Mouse (Mus musculus) kidney, postnatal 36 days (tissue): ENCODE results near the gene Zzz3.

Experiments
- DNase-seq, 2 experiments: peaks; one replicate each; pipeline ENCODE4 v3.0.0; 2021 to 2022; ENCODE audit warnings: mixed read lengths in 2 of 2

Zzz3 gene

DNA sequence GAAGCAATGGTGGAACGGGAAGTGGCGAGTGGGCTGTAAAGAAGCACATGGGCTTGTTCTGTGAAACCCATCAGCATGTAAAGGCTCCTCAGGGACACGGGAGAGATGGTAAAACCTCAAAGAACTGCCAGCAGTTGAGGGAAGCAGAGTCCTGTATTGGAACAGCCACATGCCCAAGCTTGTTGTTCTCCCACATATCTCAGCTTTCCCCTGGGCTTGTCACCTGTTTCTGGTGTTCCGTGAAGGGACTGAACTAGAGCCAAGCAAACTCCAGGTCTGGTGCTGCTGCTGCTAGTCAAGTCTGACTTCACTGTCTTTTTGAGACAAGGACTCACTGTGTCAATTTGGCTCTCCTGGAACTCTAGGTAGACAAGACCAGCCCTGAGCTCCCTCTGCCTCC lies 72.0 kb downstream of the Zzz3 start:
- DNase-seq = no peak

GRCm38 (mm10) chr3:152468032-152468431 lies 72.8 kb downstream of the Zzz3 start:
- no peak for DNase-seq

GRCm38 (mm10) chr3:152468569-152469041 lies 73.3 kb downstream of the Zzz3 start:
- DNase-seq = no peak

GRCm38 (mm10) chr3:152469423-152470200 lies 74.3 kb downstream of the Zzz3 start:
- DNase-seq = no peak

DNA sequence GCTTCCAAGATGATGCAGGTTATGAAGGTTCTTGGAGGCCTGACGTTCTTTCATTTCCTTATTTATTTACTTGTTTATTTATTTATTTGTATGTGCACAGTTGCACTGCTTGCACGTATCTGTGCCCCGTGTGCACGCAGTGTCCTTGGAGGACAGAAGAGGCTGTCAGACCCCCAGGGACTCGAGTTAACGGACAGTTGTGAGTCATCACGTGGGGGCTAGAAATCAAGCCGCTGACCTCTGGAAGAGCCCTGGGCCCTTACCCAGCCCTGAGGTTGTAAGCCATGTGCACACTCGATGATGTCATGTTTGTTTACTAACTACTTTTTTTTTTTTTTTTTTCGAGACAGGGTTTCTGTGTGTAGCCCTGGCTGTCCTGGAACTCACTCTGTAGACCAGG lies 75.1 kb downstream of the Zzz3 start:
- no peak for DNase-seq

DNA sequence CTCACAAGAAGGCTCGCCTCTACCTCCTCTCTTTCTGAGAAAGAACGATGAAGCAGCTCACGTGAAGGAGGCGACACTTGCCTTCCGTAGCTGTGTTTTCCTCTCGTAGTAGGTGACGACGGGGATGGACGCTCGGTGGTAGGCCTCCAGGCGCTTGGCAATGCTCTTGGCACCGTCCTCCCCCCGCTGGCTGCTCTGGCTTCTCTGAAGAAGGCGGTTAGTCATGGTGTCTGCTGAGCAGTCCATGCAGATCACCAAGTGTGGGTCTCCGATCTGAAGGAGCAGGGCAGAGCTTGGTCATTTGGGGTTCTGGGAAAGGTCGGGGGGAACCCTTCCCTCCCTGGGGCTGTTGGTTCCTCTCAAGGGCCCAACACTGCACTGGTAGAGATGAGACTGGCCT lies 77.4 kb downstream of the Zzz3 start:
- DNase-seq = no peak

DNA sequence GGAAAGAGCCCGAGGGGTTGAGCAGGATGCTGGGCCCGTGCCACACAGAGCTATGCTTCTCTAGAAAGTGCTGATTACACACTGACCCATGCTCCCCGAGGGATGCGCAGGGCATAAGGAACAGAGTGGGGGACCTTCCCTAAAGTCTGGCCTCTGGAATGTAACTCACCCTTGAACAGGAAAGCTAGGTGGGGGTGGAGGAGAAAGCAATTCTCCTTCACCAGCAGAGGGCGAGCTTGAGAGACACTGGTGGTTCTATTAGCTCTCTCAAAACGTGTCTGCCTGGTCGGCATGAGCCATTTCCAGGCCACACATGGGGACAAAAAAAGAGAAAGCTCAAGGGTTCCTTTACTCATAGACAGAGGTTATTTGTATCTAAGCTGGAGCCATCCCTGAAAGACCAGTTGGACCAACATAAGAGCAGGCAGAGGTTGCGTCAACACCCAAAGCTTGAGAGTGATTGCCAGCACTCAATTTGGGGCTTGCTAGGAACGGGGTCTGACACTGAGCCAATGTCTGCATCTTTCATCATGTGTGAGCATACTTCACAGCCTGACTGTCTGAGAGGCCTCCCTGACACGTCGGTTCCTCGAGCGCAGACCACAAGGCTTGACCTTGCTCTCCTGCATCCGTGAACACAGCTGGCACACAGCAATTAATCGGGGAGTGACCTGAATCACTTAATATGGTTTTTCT lies 79.5 kb downstream of the Zzz3 start:
- peak; percentile 62 to 82 for DNase-seq

DNA sequence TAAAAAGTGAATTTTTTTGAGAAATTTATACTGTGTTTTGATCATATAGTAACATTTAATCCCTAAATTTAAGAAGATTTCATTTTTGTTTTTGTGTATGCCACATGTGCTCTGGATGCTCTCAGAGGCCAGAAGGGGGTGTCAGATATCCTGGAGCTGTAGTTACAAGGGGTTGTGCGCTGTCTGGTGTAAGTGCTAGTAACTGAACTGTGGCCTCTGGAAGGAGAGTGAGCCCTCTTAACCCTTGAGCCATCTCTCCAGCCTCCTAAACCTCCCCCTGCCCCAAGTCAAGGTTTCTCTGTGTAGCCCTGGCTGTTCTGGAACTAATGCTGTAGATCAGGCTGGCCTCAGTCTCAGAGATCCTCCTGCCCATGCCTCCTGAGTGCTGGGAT lies 80.0 kb downstream of the Zzz3 start:
- no peak for DNase-seq

DNA sequence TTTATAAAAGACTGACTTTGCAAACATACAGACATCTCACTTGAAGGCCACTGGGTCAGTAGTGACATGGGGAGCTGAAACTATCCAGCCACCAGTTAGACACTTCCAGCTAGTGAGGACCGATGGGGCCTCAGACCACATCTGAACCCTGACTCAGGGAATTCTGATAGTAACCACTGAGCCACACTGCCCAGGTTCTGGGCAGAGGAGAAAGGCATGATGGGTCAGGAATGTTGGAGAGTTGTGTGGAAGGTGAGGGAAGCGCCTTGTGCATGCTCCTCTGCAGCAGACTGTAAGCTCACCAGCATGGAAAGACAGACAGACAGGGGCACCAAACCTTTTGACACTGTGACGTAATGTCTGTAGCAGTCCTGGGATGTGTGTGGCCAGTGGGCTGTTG lies 80.6 kb downstream of the Zzz3 start:
- DNase-seq = no peak

- DNase-seq = peak; percentile 82 to 86
Measured at GRCm38 (mm10) chr3:152477796-152478527, 82.7 kb downstream of the Zzz3 start.

DNA sequence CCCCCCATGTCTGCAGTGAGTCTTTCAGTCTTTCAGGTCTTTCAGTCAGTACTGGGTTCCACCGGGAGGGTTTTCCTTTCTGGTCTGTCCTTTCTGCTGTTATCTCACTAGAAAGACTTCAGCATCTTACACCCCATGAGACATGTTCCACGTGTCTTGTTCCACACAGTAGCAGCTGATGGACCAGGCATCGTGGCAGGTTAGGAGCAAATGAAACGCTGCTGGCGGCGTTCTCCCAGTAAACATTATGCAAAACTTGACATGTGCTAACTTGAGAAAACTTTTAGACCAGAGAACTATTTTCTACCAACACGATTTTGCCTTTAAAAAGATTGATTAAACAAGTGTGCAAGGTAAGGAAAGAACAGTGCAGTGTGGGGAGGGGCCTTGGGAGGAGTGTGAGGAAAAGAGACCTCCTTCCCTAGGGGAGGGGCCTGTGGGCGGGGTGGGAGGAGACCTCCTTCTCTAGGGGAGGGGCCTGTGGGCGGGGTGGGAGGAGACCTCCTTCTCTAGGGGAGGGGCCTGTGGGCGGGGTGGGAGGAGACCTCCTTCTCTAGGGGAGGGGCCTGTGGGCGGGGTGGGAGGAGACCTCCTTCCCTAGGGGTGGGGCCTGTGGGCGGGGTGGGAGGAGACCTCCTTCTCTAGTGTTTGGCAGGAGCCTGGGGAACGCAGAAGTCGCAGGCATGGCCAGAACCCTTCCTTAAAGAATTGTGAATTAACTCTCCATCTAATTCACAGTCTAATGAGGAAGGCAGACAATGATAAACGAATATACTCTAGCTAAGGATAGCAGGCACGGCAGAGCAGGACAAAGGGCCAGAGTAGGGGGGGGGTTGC lies 83.5 kb downstream of the Zzz3 start:
- peak; percentile 52 to 71 for DNase-seq

DNA sequence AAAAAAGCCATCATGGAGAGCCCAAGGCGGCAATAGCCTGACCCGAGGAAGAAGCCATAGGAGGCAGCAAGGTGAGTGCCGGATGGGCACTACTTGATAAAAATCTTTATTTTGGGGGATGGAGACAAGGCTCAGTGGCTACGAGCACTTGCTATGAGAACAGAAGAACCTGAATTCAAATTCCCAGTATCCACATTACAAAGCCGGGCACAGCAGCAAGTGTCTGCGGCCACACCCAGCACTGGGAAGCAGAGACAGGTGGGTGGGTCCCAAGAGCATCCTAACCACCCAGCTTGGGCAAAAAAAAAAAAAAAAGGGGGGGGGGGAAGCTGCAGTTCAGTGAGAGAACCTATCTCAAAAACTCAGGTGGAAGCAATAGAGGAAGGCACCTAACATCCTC lies 85.1 kb downstream of the Zzz3 start:
- DNase-seq = no peak

GRCm38 (mm10) chr3:152482182-152482581 lies 86.9 kb downstream of the Zzz3 start:
- no peak for DNase-seq

GRCm38 (mm10) chr3:152483800-152484199 lies 88.5 kb downstream of the Zzz3 start:
- DNase-seq = no peak

GRCm38 (mm10) chr3:152484206-152484605 lies 88.9 kb downstream of the Zzz3 start:
- no peak for DNase-seq

DNA sequence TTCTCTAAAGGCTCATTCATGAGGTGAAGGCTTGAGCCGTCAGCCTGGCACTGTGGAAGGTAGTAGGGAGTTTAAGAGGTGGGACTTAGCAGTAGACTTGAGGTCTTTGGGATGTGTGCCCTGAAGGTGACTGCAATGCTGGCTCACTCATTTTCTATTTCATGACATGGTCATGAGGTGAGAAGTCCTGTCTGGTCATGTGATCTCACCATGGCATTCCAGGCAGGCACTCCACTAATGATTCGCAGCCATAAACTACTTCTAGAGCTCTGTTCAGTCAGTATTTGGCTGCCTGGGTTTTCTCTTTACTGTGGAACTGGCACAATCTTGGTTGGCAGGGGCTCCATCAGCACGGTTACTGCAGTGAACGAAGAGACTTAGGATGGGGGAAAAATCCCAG lies 93.7 kb downstream of the Zzz3 start:
- no peak for DNase-seq

DNA sequence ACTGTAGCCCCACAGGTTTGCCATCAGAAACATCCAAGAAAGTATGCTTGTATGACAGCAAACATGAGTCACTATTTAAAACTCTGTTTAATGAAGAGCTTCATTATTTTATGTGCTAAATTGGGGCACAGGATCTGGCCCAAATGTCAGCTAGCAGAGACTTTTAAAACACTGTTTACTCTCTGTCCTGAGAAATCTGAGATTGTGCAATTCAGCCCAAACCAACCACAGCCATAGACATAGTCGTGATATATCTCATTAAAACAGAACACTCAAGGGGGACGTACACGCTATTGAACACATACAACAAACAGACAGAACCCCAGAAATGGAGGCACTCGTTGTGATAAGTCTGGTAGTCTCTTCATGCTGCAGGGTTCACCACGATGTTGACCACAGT lies 95.2 kb downstream of the Zzz3 start:
- no peak for DNase-seq

DNA sequence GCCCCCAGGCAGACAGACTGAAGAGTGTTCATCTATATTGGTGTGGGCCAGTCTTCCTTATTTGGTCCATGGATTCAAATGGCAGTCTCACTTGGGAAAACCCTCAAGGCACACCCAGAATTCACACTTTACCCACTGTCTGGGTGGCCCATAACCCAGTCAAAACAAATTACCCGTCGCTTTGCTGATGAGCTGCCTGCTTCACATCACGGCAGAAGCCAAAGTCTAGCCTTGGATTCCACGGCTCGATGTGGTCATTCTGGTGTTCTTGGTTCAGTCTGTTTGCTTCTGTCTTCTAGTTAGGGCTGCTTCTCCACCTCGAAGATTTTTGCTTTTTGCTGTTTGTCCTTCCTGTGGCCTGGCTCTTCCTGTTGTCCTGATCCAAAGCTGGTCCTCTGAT lies 97.0 kb downstream of the Zzz3 start:
- no peak for DNase-seq

DNA sequence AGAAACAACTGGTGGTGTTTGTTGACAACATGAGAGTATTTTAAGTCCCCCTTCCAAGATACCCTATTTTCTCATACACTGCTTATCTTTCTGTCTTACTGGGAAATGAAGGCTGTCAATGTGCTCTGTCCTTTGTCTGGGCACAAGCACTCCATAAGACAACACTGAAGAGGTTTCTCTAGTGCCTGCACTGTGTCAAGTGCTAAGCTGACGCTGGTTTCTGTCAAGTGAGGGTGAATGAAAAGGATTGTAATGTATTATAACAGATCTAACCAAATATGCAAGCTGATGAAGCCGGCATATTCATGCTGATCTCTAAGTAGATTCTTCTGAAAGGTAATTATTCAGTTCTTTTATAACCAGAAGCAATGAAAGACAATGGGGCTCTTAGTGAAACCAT lies 98.5 kb downstream of the Zzz3 start:
- no peak for DNase-seq

DNA sequence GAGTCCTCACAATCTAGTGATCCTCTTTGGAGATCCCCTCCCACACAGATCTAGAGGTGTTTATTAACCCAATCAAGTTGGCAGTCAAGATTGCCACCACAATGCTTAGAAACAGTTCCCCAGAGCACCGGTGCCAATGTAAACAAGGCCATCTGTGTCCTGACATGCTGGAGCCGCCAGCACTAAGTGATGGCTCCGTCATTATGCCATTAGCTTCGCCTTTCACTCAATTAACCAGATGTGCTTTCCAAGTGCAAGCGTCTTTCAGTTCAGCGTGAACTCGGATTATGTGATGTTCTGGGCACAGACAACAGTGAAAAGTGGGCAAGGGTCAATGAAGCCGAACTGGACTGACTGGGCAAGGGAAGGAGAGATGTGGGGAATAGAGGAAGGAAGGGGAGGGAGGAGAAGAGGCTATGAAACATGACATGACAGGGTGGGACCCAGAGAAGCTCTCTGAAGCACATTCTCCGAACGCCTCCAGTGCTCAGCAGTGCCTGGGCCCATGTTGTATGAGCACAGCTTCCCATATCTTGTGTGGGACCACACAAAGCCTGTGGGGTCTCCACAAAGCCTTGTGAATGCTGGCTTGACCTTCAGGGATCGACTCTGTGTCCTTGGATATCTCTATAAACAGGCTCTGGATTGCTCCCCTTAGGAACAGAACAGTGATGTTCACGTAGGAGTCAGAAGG lies 99.5 kb downstream of the Zzz3 start:
- DNase-seq = no peak

DNA sequence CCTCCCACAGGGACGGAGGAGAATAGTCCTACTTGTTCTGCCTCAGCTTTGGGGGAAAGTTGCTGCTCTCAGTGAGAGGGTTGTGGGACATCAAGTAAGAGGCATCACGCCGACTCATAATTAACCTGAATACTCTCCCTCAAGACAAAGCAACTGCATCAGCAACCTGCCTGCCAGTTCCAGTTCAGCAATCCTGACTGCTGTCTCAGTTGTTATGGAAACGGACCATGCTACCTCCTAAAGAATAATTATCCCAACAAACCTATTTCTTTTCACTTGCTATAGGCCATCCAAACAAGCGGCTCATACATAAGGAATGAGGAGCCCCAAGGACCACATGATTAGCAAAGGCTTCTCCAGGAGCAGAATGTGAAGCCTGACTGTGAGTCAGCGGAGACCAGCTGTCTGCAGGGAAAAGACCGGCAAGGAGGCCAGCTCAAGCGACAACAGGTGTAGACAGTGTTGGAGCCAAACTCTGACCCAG lies 100.2 kb downstream of the Zzz3 start:
- no peak for DNase-seq

- no peak for DNase-seq
Measured at GRCm38 (mm10) chr3:152497084-152497483, 101.8 kb downstream of the Zzz3 start.
